Mouse (Mus musculus) adrenal gland, postnatal 25 days (tissue): ENCODE measurements around the gene Klk14. TPM values are rescaled to one million over a fixed set of nuclear protein-coding genes. Genes with fewer than 3 reads are reported as not detected.
"Not testable (repeated sequence)": the region's sequence is repeated elsewhere in the genome, so short reads cannot be mapped to it uniquely, and the experiment has no call there.

Source experiments
- DNase-seq: peaks from one replicate; pipeline ENCODE4 v3.0.0; 2021; ENCODE audit warnings: mixed read lengths
- long read RNA-seq: library from polyadenylated mRNA; stranded (forward); transcript quantifications from one replicate; pipeline ENCODE4 v2.0.0, GENCODE M21; 2021
- total RNA-seq: library from RNA; stranded (reverse); gene quantifications from 2 replicates; pipeline ENCODE4 v1.2.3, GENCODE M21; 2021

The Klk14 gene
- total RNA-seq: not detected in 2 replicates
- long read RNA-seq: 0 reads

DNA sequence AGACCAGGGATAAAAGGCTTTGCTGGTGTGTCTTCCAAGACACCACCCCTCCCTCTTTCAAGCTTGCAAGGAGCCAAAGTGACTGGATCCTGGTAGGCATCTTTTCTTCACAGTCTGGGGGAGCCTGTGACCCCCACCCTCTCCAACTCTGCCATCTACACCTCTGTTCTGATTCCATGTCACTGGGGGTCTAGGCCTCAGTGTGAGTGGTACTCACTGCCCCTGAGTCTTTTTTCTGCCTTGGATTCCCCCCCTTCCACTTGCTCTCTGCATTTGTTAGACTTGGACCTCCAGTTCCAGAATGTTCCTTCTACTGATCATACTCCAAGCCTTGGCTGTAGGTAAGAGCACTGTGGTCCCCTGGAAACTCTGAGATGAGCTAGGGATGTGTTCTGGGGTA is at the start of gene Klk14:
Gene Klk14 (plus strand): TSS at position 301 of the 400 bp plus-strand sequence.
- DNase-seq: no peak

DNA sequence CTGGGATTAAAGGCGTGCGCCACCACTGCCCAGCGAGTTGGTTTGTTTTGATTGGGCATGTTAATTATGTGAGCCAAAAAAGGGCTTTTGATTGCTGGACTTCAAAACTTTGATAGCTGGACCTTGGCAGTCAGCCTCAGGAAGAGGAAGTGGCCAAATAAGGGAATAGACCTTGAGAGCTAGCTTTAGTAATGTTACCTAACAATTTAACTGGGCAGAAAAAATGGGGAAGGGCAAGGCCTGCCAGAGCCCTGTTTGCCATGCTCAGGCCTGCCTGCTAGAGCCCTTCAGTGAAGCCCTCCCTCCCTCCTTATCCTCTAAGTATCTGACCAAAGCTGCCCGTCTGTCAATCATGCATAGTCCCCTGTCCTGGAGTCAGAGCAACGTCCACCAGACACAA is 47.6 kb upstream of the Klk14 start:
- DNase-seq: peak; percentile 34

DNA sequence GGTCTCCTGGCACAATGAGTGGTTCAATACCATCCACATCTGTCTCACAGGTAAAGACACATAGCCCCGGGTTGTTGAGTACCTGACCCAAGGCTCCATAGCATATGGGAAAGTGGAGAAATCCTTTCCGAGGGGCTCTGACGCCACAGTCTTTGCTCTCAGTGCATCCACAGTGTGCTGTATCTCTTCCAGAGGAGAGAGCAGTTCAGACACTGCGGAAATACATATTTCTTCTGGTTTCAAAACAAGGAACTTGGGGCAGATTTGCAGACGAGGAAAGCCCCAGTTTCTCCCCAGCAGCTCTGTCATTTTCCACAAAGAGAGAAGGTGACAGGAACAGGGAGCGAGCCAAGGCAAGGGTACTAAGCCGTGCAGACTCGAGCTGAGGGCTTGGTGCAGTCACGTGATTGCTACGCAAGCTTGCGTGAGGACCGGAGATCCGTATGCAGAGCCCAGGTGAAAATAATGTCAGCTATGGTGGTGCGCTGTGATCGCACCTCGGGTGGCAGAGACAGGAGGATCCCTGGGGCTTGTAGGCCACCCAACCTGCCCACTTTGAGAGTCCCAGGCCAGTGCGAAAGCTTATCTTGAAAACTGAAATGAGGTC is 47.1 kb upstream of the Klk14 start:
- no peak for DNase-seq

DNA sequence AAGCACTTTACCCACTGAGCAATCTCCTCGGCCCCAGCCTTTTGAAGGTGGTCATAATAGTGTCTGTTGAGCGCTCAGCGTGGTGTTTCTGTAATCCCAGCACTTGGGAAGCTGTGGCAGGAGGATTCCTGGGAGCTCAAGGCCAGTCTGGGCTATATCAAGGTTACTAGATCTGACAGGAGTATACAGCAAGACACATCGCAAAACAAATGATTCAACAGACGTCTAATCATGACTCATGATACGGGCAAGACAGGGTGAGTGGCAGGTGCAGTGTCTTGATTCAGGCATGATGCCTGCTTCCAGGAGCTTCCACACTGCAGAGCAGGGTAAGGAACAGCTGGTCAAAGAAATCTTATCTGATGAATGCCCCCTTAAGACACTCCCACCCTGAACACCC is 37.5 kb upstream of the Klk14 start:
- DNase-seq: no peak

DNA sequence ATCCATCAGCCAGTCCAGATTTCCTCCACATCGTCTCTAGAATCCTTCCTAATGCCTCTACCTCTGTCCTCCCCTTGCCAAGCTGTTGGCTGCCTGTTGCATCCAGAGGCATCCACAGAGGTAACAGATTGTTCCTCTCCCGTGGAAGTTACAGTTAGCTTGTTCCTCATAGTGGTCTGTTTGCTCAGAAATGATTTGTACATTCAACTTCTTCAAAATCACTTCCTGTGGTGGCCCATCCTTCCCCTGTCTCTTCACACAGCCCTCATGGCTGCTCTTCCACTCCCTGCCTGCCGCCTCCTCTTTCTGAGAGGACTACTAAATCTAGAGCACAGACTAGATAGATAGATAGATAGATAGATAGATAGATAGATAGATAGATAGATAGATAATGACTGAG is 35.7 kb upstream of the Klk14 start:
- DNase-seq: no peak

DNA sequence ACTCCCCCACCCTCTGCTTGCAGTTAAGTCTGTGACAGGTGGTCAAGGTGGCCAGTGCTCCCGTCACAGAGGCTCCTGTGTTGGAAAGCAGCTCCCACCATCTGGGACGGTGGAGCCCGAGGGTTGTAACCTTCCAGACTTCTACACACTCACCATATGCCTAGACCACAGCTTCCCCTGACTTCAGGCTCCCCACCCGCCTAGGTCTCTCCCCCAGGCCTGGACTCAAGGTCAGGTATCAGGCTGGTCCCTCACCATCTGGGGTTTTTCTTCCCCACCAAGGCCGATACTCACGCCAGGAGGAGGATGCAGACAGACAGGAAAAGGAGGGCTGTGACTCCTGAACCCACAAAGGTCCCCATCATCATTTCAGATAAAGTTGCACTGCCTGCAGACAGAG is 34.0 kb upstream of the Klk14 start:
- DNase-seq: no peak

DNA sequence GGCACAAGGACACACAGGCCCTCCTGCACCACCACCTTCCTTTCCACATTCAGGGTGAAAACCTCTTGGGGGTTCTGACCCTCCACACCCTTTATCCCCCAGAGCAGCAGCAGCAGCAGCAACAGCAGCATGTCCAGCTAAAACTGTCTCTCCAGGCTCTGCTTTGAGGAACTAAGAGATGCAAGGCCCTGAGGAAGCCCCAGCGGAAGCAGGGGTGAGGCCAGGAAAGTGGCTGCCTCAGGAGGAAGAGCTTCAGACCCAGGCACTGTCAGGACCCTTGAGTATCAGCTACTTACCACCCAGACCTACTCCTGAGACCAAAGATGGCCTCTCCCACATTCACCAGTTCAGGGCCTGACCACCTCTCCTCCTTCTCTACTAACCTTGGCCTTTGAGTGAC is 30.2 kb upstream of the Klk14 start, which contains the start of gene Siglece:
Gene Siglece (minus strand): TSS at position 160 of the 400 bp plus-strand sequence.
- no peak for DNase-seq

DNA sequence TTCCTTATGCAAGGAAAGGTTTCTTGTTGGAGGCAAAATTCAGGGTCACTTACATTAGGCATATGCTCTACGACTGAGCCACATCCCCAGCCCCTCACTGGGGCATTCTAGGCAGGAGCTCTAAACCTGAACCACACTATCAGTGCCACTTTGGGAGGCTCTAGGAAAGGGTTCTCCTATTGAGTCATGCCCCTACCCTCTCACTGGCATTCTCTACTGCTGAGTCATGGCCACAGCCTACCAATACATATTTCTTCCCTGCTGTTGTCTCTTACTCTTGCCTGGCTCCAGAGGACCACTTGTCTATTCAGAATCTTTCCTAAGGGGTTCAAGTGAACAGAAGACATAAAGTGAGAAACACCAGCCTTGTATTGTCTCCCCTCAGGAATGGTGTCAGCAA is 27.4 kb upstream of the Klk14 start:
- DNase-seq: peak; percentile 25

DNA sequence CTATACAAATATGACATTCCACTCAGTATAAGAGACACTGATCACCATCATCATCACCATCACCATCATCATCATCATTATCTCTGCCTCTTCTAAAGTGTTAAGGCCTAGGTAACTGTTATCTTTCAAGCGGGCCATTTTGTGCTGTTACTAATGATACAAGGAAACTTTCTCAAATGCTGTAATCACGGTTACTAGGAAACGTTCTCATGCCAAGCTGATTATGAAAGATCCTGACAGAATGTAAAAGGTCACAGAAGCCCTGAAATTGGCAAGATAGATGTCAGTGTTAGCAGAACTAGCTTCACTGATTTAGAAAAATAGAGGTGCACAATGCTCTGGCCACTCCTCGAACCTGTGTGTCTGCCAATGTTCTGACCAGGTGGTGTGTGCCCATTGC is 23.0 kb upstream of the Klk14 start:
- not testable (repeated sequence) for DNase-seq

DNA sequence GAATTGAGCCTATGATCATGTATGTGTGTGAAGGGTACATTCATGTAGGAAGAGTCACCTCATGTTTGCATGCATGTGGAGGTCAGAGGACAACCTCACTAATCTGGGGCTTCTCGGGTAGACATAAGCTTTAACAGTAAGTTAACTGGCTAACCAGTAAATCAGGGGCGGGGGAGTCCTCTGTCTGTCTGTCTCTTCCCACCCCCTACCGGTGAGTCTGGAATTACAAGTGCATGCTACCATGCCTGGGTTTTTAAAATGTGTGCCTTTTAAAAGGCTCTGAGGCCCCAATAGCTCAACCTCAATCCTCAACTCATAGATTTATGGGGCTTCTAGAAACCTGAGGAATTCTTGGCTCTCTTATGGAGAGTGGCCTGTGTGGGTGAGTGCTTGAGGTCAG is 21.6 kb upstream of the Klk14 start:
- peak; percentile 26 for DNase-seq

DNA sequence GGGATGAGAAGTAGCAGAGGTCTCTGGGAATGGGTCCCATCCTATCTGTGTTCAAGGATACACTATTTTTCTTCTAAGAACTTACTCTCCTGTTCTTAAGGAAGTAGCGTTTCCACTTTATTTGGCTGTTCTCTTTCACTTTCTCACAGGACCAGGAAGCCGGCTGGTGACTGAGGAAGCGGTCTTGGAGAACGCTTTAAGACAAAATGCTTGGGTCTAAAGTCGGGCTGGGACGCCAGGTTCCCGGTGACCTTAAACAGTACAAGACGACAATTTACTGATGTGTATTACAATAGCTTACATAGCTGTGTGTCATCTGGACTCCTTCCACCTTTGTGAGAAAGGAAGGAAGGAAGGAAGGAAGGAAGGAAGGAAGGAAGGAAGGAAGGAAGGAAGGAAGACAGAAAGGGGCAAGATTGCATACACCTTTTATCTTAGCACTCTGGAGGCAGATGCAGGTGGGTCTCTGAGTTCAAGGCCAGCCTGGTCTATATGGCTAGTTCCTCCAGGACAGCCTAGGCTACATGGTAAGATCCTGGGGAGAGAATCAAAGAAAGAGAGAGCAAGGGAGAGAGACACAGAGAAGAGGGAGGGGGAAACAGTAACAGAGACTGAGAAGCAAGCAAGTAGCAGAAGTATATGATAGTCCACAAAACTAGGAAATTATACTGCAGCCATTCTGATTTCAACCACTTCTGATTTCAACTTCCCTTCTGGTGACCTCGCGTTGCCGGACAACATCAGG is 19.0 kb upstream of the Klk14 start:
- no peak for DNase-seq

DNA sequence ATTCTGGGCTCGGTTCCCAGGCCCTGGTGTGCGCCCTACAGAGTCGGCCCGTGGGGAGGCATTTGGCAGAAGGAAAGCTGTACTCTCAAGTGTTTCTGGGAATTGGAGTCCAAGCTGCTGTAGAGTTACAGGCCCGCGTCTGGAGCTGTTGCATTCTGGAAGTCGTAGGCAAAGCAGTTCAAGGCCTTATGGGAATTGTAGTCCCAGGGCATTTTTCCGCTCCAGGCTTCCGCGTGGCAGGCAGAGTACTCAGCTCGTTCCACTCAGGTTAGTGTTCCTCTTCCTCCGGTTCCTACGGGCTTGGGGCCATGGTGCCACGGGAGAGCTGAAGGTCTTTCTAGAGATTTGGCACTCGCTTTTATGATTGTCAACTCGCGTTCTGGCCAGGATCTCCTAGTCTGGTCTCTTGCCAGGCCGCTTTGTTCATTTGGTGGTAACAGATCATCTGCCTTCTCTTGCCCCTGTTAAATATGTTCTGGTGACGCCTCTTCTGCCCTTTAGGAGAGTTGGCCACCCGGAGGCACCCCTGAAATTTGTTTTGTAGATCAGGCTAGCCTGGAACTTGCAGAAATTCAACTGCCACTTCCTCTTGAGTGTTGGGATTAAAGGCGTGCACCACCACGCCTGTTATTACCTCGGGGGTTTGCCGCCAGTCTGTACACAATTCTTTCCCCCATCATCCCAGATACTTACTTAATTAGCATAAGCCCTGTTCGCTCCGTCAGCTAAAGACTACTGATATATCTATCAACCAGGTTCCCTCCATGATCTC is 18.2 kb upstream of the Klk14 start, which contains the start of gene Ctu1:
Gene Ctu1 (plus strand): TSS at position 208 of the 772 bp plus-strand sequence.
- DNase-seq: peak; percentile 87

DNA sequence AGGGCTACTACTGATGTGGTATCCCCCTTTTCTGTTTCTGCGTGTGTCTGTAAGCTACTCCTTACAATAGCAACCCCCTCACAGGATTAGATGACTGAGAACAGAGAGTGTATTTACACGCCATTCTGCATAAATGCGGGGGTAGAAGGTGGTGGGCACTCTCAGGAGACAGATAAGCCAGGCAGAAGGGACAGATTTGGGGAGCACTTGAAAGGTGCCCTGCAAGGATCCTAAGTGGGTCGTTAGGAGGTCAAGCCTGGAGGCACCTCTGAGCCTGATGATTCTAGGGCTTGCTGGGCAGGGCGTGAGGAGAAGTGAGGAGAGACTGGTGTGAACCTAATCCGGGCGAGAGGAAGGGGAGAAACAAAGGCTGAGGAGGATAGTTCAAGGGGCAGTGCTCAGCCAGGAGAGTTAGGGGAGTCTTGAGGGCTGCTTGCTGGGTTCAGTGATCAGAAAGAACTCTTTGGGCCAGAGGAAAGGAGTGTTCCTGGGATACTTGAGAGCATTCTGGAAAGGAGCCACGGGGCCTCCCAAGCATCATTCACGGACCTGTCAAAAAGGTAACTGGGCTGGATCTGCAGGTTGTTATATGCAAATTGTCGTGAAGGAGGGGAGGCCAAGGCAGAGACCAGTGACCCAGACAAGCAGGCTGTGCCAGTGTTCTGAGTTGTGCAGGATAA is 17.5 kb upstream of the Klk14 start:
- no peak for DNase-seq

DNA sequence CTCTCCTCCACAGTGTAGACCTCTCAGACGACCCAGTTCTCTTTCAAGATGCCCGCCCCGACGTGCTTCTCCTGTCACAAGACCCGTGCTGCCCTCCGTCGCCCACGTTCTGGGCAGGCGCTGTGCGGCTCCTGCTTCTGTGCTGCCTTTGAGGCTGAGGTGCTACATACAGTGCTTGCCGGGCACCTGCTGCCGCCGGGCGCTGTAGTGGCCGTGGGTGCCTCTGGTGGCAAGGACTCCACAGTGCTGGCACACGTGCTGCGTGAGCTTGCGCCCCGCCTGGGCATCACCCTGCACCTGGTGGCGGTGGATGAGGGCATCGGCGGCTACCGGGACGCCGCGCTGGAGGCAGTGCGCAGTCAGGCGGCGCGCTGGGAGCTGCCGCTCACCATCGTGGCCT is 15.1 kb upstream of the Klk14 start:
- no peak for DNase-seq

DNA sequence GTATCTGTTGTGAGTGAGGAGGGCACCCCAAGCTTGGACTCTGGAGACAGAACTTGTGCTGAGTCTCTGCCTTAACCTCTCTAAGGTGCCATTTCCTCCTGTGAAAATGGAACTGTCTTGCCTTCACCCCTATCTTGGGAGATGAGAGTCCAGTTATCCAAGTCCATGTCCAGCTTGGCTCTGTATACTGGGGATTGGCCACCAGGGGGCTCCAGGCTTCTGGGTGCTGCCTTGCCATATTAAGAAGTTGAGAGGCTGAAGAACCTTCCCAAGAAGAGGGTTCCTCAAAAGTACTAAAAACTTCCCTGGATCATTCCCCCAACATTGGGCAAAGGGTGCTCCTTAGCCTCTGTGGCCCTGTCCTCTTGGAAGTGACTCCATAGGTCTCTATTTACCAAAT is 11.7 kb upstream of the Klk14 start:
- peak; percentile 47 for DNase-seq

DNA sequence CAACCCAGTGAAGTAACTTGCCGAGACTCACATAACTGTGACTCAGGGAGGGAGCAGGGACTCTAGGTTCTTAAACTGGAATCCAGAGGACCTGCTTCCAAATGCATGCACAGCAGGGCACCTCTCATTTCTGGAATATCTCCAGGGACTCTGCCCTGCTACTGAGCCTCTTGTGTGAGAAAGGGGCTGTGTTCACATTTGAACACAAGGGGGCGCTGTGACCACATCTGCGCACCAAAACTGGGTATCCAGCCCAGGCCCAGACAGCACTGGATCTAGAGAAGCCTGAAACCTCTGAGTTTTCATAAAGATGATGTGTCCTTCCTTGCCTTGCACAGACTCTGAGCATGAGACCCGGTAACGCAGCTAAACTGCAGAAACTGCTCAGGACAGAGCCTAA is 9.3 kb upstream of the Klk14 start:
- peak; percentile 63 for DNase-seq

DNA sequence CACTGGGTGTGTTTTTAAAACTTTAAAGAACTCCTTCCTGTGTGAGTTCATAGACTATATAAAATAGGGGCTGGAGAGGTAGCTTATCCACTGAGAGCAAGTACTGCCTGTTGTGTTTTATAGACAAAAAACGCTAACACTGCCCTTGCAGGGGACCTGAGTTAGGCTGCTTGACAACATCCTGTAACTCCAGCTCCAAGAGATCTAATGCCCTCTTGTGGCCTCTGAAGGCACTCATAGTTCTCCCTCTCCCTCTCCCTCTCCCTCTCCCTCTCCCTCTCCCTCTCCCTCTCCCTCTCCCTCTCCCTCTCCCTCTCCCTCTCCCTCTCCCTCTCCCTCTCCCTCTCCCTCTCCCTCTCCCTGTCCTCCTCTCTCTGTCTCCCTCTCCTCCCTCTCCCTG is 7.7 kb upstream of the Klk14 start:
- not testable (repeated sequence) for DNase-seq

DNA sequence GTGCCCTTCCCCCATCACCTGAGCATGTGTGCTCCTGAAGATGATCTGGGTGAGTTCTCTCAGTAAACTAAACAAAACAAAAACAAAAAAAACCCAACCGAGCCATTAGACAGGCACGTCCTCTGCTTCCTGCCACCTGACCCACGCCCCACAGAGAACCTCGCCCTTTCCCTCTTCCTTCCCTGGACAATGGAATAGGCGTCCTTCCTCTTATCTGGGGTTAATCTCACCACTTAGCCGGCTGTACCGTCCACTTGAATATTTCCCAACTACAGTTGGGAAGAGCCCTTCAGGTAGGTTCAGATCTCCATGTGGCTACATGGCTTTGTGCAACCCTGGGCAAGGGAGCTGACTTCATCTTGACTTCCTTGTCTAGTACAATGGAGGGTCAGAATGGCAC is 5.1 kb upstream of the Klk14 start:
- no peak for DNase-seq

DNA sequence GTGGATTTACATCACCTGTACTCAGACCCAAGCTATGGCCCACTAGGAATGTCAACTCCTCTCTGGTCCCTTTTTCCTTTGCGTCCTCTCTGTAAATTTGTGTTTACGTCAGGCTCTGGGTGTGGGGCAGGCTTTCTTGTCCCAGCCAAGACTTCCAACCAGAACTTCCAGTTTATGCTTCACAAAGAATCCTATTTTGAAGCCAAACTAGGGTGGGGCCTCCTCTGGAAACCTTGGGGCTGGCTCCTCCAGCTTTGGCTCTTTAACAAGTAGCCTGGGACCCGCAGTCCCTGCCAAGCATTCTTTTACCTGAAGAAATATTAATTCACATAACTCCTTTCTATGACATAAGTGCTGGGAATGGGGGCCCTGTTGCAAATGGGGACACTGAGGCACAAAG is 19.8 kb downstream of the Klk14 start:
- no peak for DNase-seq

DNA sequence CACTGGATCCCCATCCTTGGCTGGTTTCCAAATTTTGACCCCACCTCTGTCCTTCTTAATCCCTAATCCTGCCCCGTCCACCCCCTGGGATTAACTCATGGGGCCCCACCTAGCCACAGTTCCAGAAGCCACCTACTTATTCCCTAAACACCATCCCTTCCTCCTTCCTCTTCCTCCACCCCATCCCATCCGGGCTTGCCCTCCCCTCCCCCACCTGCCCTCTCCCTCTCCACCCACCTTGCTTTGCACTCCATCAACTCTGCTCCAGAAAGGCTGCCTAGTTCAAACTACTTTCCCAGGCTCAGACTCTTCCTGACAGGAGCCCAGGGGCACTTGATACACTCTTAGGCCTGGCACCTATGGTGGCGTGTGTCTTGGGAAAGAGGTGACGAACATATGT is 22.0 kb downstream of the Klk14 start, which contains the start of gene Klk13:
Gene Klk13 (plus strand): TSS at position 301 of the 400 bp plus-strand sequence.
- DNase-seq: no peak

DNA sequence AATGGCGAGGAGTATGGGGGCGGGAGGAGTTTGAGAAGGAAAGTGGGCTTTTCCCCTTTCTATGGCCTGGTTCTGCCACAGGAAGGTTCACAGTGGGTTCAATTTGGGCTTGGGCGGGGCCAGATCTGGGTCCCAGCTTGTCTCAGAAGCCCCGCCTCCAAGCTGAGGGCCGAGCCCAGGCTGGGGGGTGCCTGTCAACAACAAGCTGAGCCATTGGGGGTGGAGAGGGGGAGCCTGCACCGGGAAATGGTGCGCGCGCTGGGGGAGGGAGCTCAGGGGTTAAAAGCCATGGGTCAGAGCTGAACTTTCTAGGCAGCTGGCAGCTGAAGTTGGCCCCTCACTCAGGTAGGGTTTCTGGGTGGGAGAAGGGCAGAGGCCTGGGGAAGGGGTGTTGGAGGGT is 22.7 kb downstream of the Klk14 start:
- no peak for DNase-seq

DNA sequence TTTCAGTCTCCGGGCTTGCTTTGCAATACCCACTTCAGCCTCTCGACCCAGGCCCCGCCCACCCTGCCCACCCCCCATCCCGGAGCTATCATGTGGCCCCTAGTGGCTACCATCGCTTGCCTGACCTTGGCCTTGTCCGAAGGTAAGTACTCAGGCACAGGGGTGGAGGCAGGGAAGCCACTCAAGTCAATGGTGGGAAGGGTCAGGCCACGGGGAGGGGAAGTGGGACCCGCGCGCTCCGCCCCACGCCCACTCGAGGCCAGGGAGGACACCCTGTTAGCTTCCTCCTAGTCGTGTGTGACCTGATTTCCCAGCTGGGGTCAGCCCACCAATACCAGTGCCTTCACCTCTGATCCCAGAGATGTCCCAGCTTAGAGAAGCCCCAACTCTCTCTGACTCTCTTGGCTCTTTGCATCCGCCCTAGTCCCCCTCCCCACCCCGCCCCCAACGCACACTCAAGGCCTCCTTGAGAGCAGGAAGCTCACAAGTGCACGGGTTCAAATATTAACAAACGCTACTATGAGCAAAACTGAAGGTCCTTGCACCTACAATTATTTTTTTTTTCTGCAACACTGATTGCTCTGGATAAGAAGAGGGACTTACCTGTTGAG is 23.6 kb downstream of the Klk14 start:
- DNase-seq: no peak
